Mouse (Mus musculus) kidney, postnatal 0 days (tissue): ENCODE data around the gene Ino80. TPM values are rescaled to one million over a fixed set of nuclear protein-coding genes. Genes with fewer than 3 reads are reported as not detected.

Experiments
- ATAC-seq: fragments of 200-750 bp; cut with Nextera tagmentation; replicated peaks from 2 replicates; pipeline ENCODE4 v1.8.0; 2017; ENCODE audit warnings: low read depth, moderate number of reproducible peaks, moderate TSS enrichment, moderate library complexity; ENCODE audit not compliant: low FRiP score
- DNase-seq: peaks from one replicate; pipeline ENCODE4 v3.0.0-alpha.2; 2016; ENCODE audit warnings: low spot score
- H3K27ac ChIP-seq: fragments of 300-500 bp; sonication (generic); 2 replicates; pipeline ENCODE4 v1.5.1; 2014; ENCODE audit warnings: mild to moderate bottlenecking
- H3K27me3 ChIP-seq: fragments of 300-500 bp; sonication (generic); 2 replicates; pipeline ENCODE4 v1.6.1; 2014; ENCODE audit warnings: low read length, mixed read lengths; ENCODE audit not compliant: insufficient read depth
- H3K36me3 ChIP-seq: fragments of 300-500 bp; sonication (generic); 2 replicates; pipeline ENCODE4 v1.6.1; 2014; ENCODE audit warnings: low read length, mixed read lengths; ENCODE audit not compliant: insufficient read depth
- H3K4me1 ChIP-seq: fragments of 300-500 bp; sonication (generic); replicated peaks from 2 replicates; pipeline ENCODE4 v1.6.1; 2014; ENCODE audit warnings: antibody characterized with exemption, low read length, mixed read lengths; ENCODE audit not compliant: insufficient read depth
- H3K4me2 ChIP-seq: fragments of 300-500 bp; sonication (generic); 2 replicates; pipeline ENCODE4 v1.6.1; 2014; ENCODE audit warnings: mild to moderate bottlenecking, low read length, moderate library complexity, mixed read lengths
- H3K4me3 ChIP-seq: fragments of 300-500 bp; sonication (generic); replicated peaks from 2 replicates; pipeline ENCODE4 v1.5.1; 2014; ENCODE audit warnings: low read depth, low read length
- H3K9ac ChIP-seq: fragments of 300-500 bp; sonication (generic); 2 replicates; pipeline ENCODE4 v1.6.1; 2014; ENCODE audit warnings: low read depth, low read length
- H3K9me3 ChIP-seq: fragments of 300-500 bp; sonication (generic); replicated peaks from 2 replicates; pipeline ENCODE4 v1.6.1; 2016; ENCODE audit warnings: low read length, inconsistent platforms, mixed read lengths
- CTCF ChIP-seq: IDR thresholded peaks from 2 replicates; pipeline ENCODE4 v1.5.1; 2016; ENCODE audit warnings: antibody characterized with exemption, low read depth, mild to moderate bottlenecking, moderate library complexity
- WGBS: fragments of 180-500 bp; shearing (Covaris S2); extraction: QIAGEN DNeasy Blood & Tissue Kit; methylation state at CpG from one replicate; pipeline ENCODE4 v1.1.7; 2014; 5-methylcytosine and 5-hydroxymethylcytosine counted together
- polyA plus RNA-seq: library from polyadenylated mRNA; unstranded; fragments of >200 nt; fragmentation: Nextera tagmentation; extraction: Ambion mirVana; gene quantifications from 2 replicates; pipeline ENCODE4 v1.2.1, GENCODE M21; 2015

Gene Ino80
- 3.5 TPM in 2 replicates for polyA plus RNA-seq

- Histone ChIP-seq H3K9me3 (no peaks in the 10 kb centered on the region), H3K4me3 (peak within 1 kb of the TSS; percentile 96), H3K27me3 (no peaks in the 10 kb centered on the region), H3K9ac (peak within 1 kb of the TSS; percentile 100), H3K4me1 (no peaks in the 10 kb centered on the region), H3K36me3 (no peaks in the 10 kb centered on the region), H3K27ac (peak within 1 kb of the TSS; percentile 100), H3K4me2 (peak within 1 kb of the TSS; percentile 70)
- under 1% methylated on average over 69 of the region's 72 CpGs for WGBS
- peak; percentile 94 for ATAC-seq
- DNase-seq: peak; percentile 99
- no peak for TF ChIP-seq CTCF
Observed at GRCm38 (mm10) chr2:119477571-119478396, at the start of gene Ino80. TSS of gene Ino80 (minus strand) at chr2:119477687.

- Histone ChIP-seq H3K9me3 (no peaks in the 10 kb centered on the region), H3K27me3 (no peaks in the 10 kb centered on the region), H3K27ac (no peak overlapping the region), H3K9ac (no peak overlapping the region), H3K4me3 (no peak overlapping the region), H3K36me3 (no peaks in the 10 kb centered on the region), H3K4me2 (no peak overlapping the region), H3K4me1 (no peaks in the 10 kb centered on the region)
- ATAC-seq (peak; percentile 61; the same call in 1 of the 2 replicates), DNase-seq (no peak)
- TF ChIP-seq CTCF: no peak
- 40% methylated on average over 4 of the region's 4 CpGs for WGBS
Observed at GRCm38 (mm10) chr2:119525422-119525821, 47.9 kb upstream of the Ino80 start.

GRCm38 (mm10) chr2:119523836-119524235, 46.3 kb upstream of the Ino80 start:
- Histone ChIP-seq H3K4me3 (no peak overlapping the region), H3K9ac (no peak overlapping the region), H3K4me2 (no peak overlapping the region), H3K27me3 (no peaks in the 10 kb centered on the region), H3K36me3 (no peaks in the 10 kb centered on the region), H3K9me3 (no peaks in the 10 kb centered on the region), H3K4me1 (no peaks in the 10 kb centered on the region), H3K27ac (no peak overlapping the region)
- ATAC-seq: no peak
- 69% methylated on average over 4 of the region's 4 CpGs for WGBS
- TF ChIP-seq CTCF: no peak
- DNase-seq: no peak

GRCm38 (mm10) chr2:119520550-119520949, 43.1 kb upstream of the Ino80 start:
- no peak for ATAC-seq
- DNase-seq: peak; percentile 80

GRCm38 (mm10) chr2:119516811-119517210, 39.3 kb upstream of the Ino80 start:
- no peak overlapping the region for H3K9ac ChIP-seq
- no peak for DNase-seq

More at GRCm38 (mm10) chr2:119520550-119520949, 43.1 kb upstream of the Ino80 start:
- H3K4me2 ChIP-seq: no peak overlapping the region
- H3K27me3 ChIP-seq: no peaks in the 10 kb centered on the region
- TF ChIP-seq CTCF: peak; percentile 57
- no peaks in the 10 kb centered on the region for H3K4me1 ChIP-seq
- no peaks in the 10 kb centered on the region for H3K9me3 ChIP-seq
- H3K27ac ChIP-seq: no peak overlapping the region
- H3K4me3 ChIP-seq: no peak overlapping the region
- H3K9ac ChIP-seq: no peak overlapping the region
- H3K36me3 ChIP-seq: no peaks in the 10 kb centered on the region
- 61% methylated on average over 7 of the region's 7 CpGs for WGBS

GRCm38 (mm10) chr2:119514026-119514522, 36.6 kb upstream of the Ino80 start:
- ATAC-seq (no peak), DNase-seq (no peak)
- Histone ChIP-seq H3K9me3 (no peaks in the 10 kb centered on the region), H3K27me3 (no peaks in the 10 kb centered on the region), H3K9ac (no peak overlapping the region), H3K4me1 (no peaks in the 10 kb centered on the region), H3K4me3 (no peak overlapping the region), H3K27ac (no peak overlapping the region), H3K36me3 (no peaks in the 10 kb centered on the region), H3K4me2 (no peak overlapping the region)
- no peak for TF ChIP-seq CTCF
- WGBS: 83% methylated on average over 3 of the region's 3 CpGs

More at GRCm38 (mm10) chr2:119516811-119517210, 39.3 kb upstream of the Ino80 start:
- Histone ChIP-seq H3K4me1 (no peaks in the 10 kb centered on the region), H3K4me2 (no peak overlapping the region), H3K9me3 (no peaks in the 10 kb centered on the region), H3K36me3 (no peaks in the 10 kb centered on the region), H3K27me3 (no peaks in the 10 kb centered on the region), H3K4me3 (no peak overlapping the region), H3K27ac (no peak overlapping the region)
- 46% methylated on average over 5 of the region's 5 CpGs for WGBS
- no peak for TF ChIP-seq CTCF
- ATAC-seq: no peak
